Mouse (Mus musculus) small intestine, adult 10 weeks (tissue): ENCODE data around the gene Olfr517. TPM values are rescaled to one million over a fixed set of nuclear protein-coding genes. Genes with fewer than 3 reads are reported as not detected.

ENCODE experiments used
- polyA plus RNA-seq: library from polyadenylated mRNA; stranded (reverse); fragments of 350-450 nt; fragmentation: Illumina TruSeq; extraction: RNeasy Lipid Tissue Mini Kit (QIAGEN cat#74804); gene quantifications from one replicate; pipeline ENCODE4 v1.2.3, GENCODE M21; 2014; ENCODE audit warnings: low replicate concordance

Gene Olfr517
- not detected for polyA plus RNA-seq

GRCm38 (mm10) chr7:108872279-108872678, at the start of gene Olfr517:
TSS of gene Olfr517 (minus strand) at chr7:108872379.

GRCm38 (mm10) chr7:108894320-108894719, 22.1 kb upstream of the Olfr517 start, which contains the start of gene Olfr519:
TSS of gene Olfr519 (minus strand) at chr7:108894420.

GRCm38 (mm10) chr7:108884906-108885305, 12.7 kb upstream of the Olfr517 start, which contains the start of gene Olfr518:
TSS of gene Olfr518 (minus strand) at chr7:108885006.

GRCm38 (mm10) chr7:108850429-108850828, 21.8 kb downstream of the Olfr517 start, which contains the start of gene Olfr516:
TSS of gene Olfr516 (minus strand) at chr7:108850529.

GRCm38 (mm10) chr7:108825897-108826296, 46.3 kb downstream of the Olfr517 start, which contains the start of gene Olfr514:
TSS of gene Olfr514 (minus strand) at chr7:108825997.

Other genes starting within 250 kb of the Olfr517 start
- gene Olfr508, start 242.4 kb downstream of the Olfr517 start, polyA plus RNA-seq, result not detected
- gene Olfr509, start 220.5 kb downstream of the Olfr517 start, polyA plus RNA-seq, result not detected
- gene Olfr510, start 206.0 kb downstream of the Olfr517 start, polyA plus RNA-seq, result not detected
- gene Olfr512, start 159.1 kb downstream of the Olfr517 start, polyA plus RNA-seq, result not detected
- not detected for gene Olfr513, start 121.4 kb downstream of the Olfr517 start, polyA plus RNA-seq
- gene Olfr514, start 46.4 kb downstream of the Olfr517 start, polyA plus RNA-seq, result not detected
- gene Olfr516, start 21.9 kb downstream of the Olfr517 start, polyA plus RNA-seq, result not detected
- gene Olfr518, start 12.6 kb upstream of the Olfr517 start, polyA plus RNA-seq, result not detected
- not detected for gene Olfr519, start 22.0 kb upstream of the Olfr517 start, polyA plus RNA-seq
- 0.19 TPM for gene Nlrp10, start 57.8 kb upstream of the Olfr517 start, polyA plus RNA-seq
- gene Eif3f, start 62.0 kb upstream of the Olfr517 start, polyA plus RNA-seq, result 19.4 TPM
- 0.45 TPM for gene Tub, start 78.0 kb upstream of the Olfr517 start, polyA plus RNA-seq
- gene Ric3, start 211.0 kb upstream of the Olfr517 start, polyA plus RNA-seq, result 2.7 TPM